11 mouse cellular contexts compared by ENCODE assay signal in genomic region chr11:79336722-79337267, GRCm38 (mm10). TPM values are rescaled to one million over a fixed set of nuclear protein-coding genes. Genes with fewer than 3 reads are reported as not detected.
DNase-seq lines count a peak whose midpoint lies in the region; ATAC-seq and TF ChIP-seq lines count a peak whose summit lies in the region.
"Had no signal": no experiment of that assay in that cellular context is flagged by ENCODE, and none has a peak within 500 bp of the region (broad histone marks: within the 10 kb centered on the region; RNA-seq: fewer than 3 reads in every experiment).

No protein-coding gene starts in this region.

- ATAC-seq in forebrain, postnatal 0 days = no peak
- ATAC-seq in forebrain, embryonic 12.5 days (ENCODE audit: low FRiP score) = no peak
- ATAC-seq in midbrain, postnatal 0 days (ENCODE audit: low FRiP score) = no peak
- no peak for ATAC-seq in lung, postnatal 0 days
- ATAC-seq in midbrain, embryonic 16.5 days = no peak

- no peaks in the 10 kb centered on the region for H3K4me1 ChIP-seq in forebrain, postnatal 0 days (ENCODE audit: insufficient read depth)
- peaks cover 20% of the 10 kb centered on the region for H3K4me1 ChIP-seq in forebrain, embryonic 12.5 days
- H3K4me1 ChIP-seq in midbrain, postnatal 0 days (ENCODE audit: insufficient read depth, low read length) = peaks cover 5% of the 10 kb centered on the region; the same call in 1 of the 2 replicates
- peaks cover 23% of the 10 kb centered on the region for H3K4me1 ChIP-seq in midbrain, embryonic 10.5 days
- 0 out of 2 replicates have a peak, but pooled peaks cover 3% of the 10 kb centered on the region for H3K4me1 ChIP-seq in lung, postnatal 0 days (ENCODE audit: insufficient read depth, low read depth, low read length)
- H3K4me1 ChIP-seq in midbrain, embryonic 16.5 days (ENCODE audit: control insufficient read depth, insufficient read depth, low read length) = peaks cover 12% of the 10 kb centered on the region

- DNase-seq in forebrain, postnatal 0 days = no peak
- DNase-seq in midbrain, postnatal 0 days (ENCODE audit: low spot score) = no peak
- DNase-seq in midbrain, embryonic 10.5 days (ENCODE audit: low spot score) = no peak
- DNase-seq in lung, postnatal 0 days (ENCODE audit: low spot score) = no peak
- peak; percentile 69 for DNase-seq in thymus, postnatal 4 days
- DNase-seq in Muller cell, postnatal 12 days (ENCODE audit: inconsistent ontology term) = no peak
- DNase-seq: gastrocnemius, postnatal 10 days had no signal

- H3K9ac ChIP-seq in forebrain, postnatal 0 days = no peak overlapping the region
- no peak overlapping the region for H3K9ac ChIP-seq in forebrain, embryonic 12.5 days
- no peak overlapping the region for H3K9ac ChIP-seq in midbrain, postnatal 0 days (replicated peaks; ENCODE audit: low read length, poor library complexity, severe bottlenecking)
- no peak overlapping the region for H3K9ac ChIP-seq in lung, postnatal 0 days (replicated peaks; ENCODE audit: low read depth)
- no peak overlapping the region for H3K9ac ChIP-seq in midbrain, embryonic 16.5 days (ENCODE audit: low read depth, low read length)
- H3K9ac ChIP-seq: liver, embryonic 15.5 days had no signal

- H3K27me3 ChIP-seq in forebrain, postnatal 0 days (ENCODE audit: insufficient read depth, low read length) = no peaks in the 10 kb centered on the region
- no peaks in the 10 kb centered on the region for H3K27me3 ChIP-seq in forebrain, embryonic 12.5 days
- H3K27me3 ChIP-seq in midbrain, postnatal 0 days (ENCODE audit: insufficient read depth, low read length) = no peaks in the 10 kb centered on the region
- H3K27me3 ChIP-seq in midbrain, embryonic 10.5 days (ENCODE audit: low read depth, poor library complexity, severe bottlenecking) = 0 out of 2 replicates have a peak, but pooled peaks cover 5% of the 10 kb centered on the region
- H3K27me3 ChIP-seq in lung, postnatal 0 days (replicated peaks; ENCODE audit: insufficient read depth, low read length) = no peaks in the 10 kb centered on the region
- no peaks in the 10 kb centered on the region for H3K27me3 ChIP-seq in midbrain, embryonic 16.5 days (ENCODE audit: control insufficient read depth, insufficient read depth, low read depth, low read length)
- H3K27me3 ChIP-seq: liver, embryonic 15.5 days had no signal

- no peak overlapping the region for H3K4me3 ChIP-seq in forebrain, postnatal 0 days (ENCODE audit: low read depth, low read length)
- no peak overlapping the region for H3K4me3 ChIP-seq in forebrain, embryonic 12.5 days (replicated peaks)
- H3K4me3 ChIP-seq in midbrain, postnatal 0 days (ENCODE audit: low read depth, low read length) = no peak overlapping the region
- no peak overlapping the region for H3K4me3 ChIP-seq in midbrain, embryonic 10.5 days
- no peak overlapping the region for H3K4me3 ChIP-seq in lung, postnatal 0 days (ENCODE audit: low read depth, low read length)
- no peak overlapping the region for H3K4me3 ChIP-seq in midbrain, embryonic 16.5 days (ENCODE audit: low read depth, low read length)
- H3K4me3 ChIP-seq: liver, embryonic 15.5 days had no signal

- peak; percentile 28; the same call in 1 of the 2 replicates for TF ChIP-seq CTCF in forebrain, postnatal 0 days (IDR thresholded peaks at IDR 0.05; ENCODE audit: low read depth)
- TF ChIP-seq CTCF in midbrain, postnatal 0 days (IDR thresholded peaks at IDR 0.05) = peak; percentile 48
- TF ChIP-seq CTCF in lung, postnatal 0 days (IDR thresholded peaks at IDR 0.05) = peak; percentile 57

- H3K4me2 ChIP-seq in forebrain, postnatal 0 days (ENCODE audit: low read depth) = no peak overlapping the region
- no peak overlapping the region for H3K4me2 ChIP-seq in forebrain, embryonic 12.5 days
- H3K4me2 ChIP-seq in midbrain, postnatal 0 days (ENCODE audit: low read depth, low read length, poor library complexity, severe bottlenecking) = no peak overlapping the region
- no peak overlapping the region for H3K4me2 ChIP-seq in lung, postnatal 0 days (replicated peaks; ENCODE audit: low read depth, low read length)
- H3K4me2 ChIP-seq in midbrain, embryonic 16.5 days (ENCODE audit: low read length) = no peak overlapping the region
- H3K4me2 ChIP-seq: liver, embryonic 15.5 days had no signal

- no peaks in the 10 kb centered on the region for H3K9me3 ChIP-seq in forebrain, postnatal 0 days (ENCODE audit: low read length)
- H3K9me3 ChIP-seq in forebrain, embryonic 12.5 days = no peaks in the 10 kb centered on the region
- H3K9me3 ChIP-seq in midbrain, postnatal 0 days (ENCODE audit: low read length) = no peaks in the 10 kb centered on the region
- H3K9me3 ChIP-seq in midbrain, embryonic 10.5 days (replicated peaks) = peaks cover 6% of the 10 kb centered on the region; the same call in 1 of the 2 replicates
- H3K9me3 ChIP-seq in lung, postnatal 0 days (ENCODE audit: low read length) = no peaks in the 10 kb centered on the region
- H3K9me3 ChIP-seq in midbrain, embryonic 16.5 days (replicated peaks; ENCODE audit: control insufficient read depth, low read length, poor library complexity, severe bottlenecking) = peaks cover 2% of the 10 kb centered on the region; the same call in 1 of the 2 replicates
- H3K9me3 ChIP-seq: liver, embryonic 15.5 days had no signal

- H3K36me3 ChIP-seq in forebrain, postnatal 0 days (ENCODE audit: insufficient read depth) = no peaks in the 10 kb centered on the region
- H3K36me3 ChIP-seq in forebrain, embryonic 12.5 days (replicated peaks) = no peaks in the 10 kb centered on the region
- H3K36me3 ChIP-seq in midbrain, postnatal 0 days (ENCODE audit: insufficient read depth, low read length) = no peaks in the 10 kb centered on the region
- peaks cover 3% of the 10 kb centered on the region; the same call in 1 of the 2 replicates for H3K36me3 ChIP-seq in midbrain, embryonic 10.5 days
- H3K36me3 ChIP-seq in lung, postnatal 0 days (ENCODE audit: insufficient read depth, low read length) = no peaks in the 10 kb centered on the region
- no peaks in the 10 kb centered on the region for H3K36me3 ChIP-seq in midbrain, embryonic 16.5 days (ENCODE audit: control insufficient read depth, insufficient read depth, low read length)
- H3K36me3 ChIP-seq: liver, embryonic 15.5 days had no signal

- WGBS in forebrain, postnatal 0 days = 92% methylated on average over 5 of the region's 5 CpGs
- WGBS in forebrain, embryonic 12.5 days = 90% methylated on average over 5 of the region's 5 CpGs
- 91% methylated on average over 5 of the region's 5 CpGs for WGBS in midbrain, postnatal 0 days
- 87% methylated on average over 5 of the region's 5 CpGs for WGBS in midbrain, embryonic 10.5 days
- 89% methylated on average over 5 of the region's 5 CpGs for WGBS in lung, postnatal 0 days
- WGBS in midbrain, embryonic 16.5 days = 92% methylated on average over 5 of the region's 5 CpGs

- TF ChIP-seq EP300 in lung, postnatal 0 days (IDR thresholded peaks at IDR 0.05) = no peak

- no peak overlapping the region for H3K27ac ChIP-seq in forebrain, postnatal 0 days (ENCODE audit: low read depth, low read length)
- H3K27ac ChIP-seq in forebrain, embryonic 12.5 days = no peak overlapping the region
- no peak overlapping the region for H3K27ac ChIP-seq in midbrain, postnatal 0 days (ENCODE audit: low read depth, low read length)
- H3K27ac ChIP-seq in midbrain, embryonic 10.5 days (replicated peaks) = no peak overlapping the region
- H3K27ac ChIP-seq in lung, postnatal 0 days (ENCODE audit: low read length) = no peak overlapping the region
- no peak overlapping the region for H3K27ac ChIP-seq in midbrain, embryonic 16.5 days (ENCODE audit: low read length)
- H3K27ac ChIP-seq: liver, embryonic 15.5 days had no signal

RNA-seq across cellular contexts. Expression of gene Nf1, which starts 2.7 kb away (rescaled TPM):
- 61.1 and 72.6 TPM in 2 replicates for total RNA-seq in forebrain, postnatal 0 days (2014; rRNA removed)
- polyA plus RNA-seq in forebrain, postnatal 0 days (2015; fragmentation: Nextera tagmentation; extraction: Ambion mirVana) = 4.3 and 5.5 TPM in 2 replicates
- 8.9 and 9.6 TPM in 2 replicates for polyA plus RNA-seq in forebrain, embryonic 12.5 days (2016; fragmentation: Nextera tagmentation; extraction: Ambion mirVana)
- 83.0 and 99.1 TPM in 2 replicates for total RNA-seq in midbrain, postnatal 0 days (2014; rRNA removed)
- 7.0 and 7.3 TPM in 2 replicates for polyA plus RNA-seq in midbrain, postnatal 0 days (2015; fragmentation: Nextera tagmentation; extraction: Ambion mirVana)
- polyA plus RNA-seq in midbrain, embryonic 10.5 days (2016; fragmentation: Nextera tagmentation; extraction: Ambion mirVana) = 6.6 and 6.7 TPM in 2 replicates
- polyA plus RNA-seq in lung, postnatal 0 days (2015; fragmentation: Nextera tagmentation; extraction: Ambion mirVana) = 7.2 and 7.5 TPM in 2 replicates
- polyA plus RNA-seq in midbrain, embryonic 16.5 days (2015; fragmentation: Nextera tagmentation; extraction: Ambion mirVana) = 4.7 and 5.8 TPM in 2 replicates

RNA-seq across cellular contexts. Expression of gene Gm9964, which starts 40.1 kb away (rescaled TPM):
- not detected in 2 replicates for total RNA-seq in forebrain, postnatal 0 days (2014; rRNA removed)
- not detected in 2 replicates for polyA plus RNA-seq in forebrain, postnatal 0 days (2015; fragmentation: Nextera tagmentation; extraction: Ambion mirVana)
- polyA plus RNA-seq in forebrain, embryonic 12.5 days (2016; fragmentation: Nextera tagmentation; extraction: Ambion mirVana) = not detected in 2 replicates
- not detected in 2 replicates for total RNA-seq in midbrain, postnatal 0 days (2014; rRNA removed)
- polyA plus RNA-seq in midbrain, postnatal 0 days (2015; fragmentation: Nextera tagmentation; extraction: Ambion mirVana) = 0.22 TPM in 1 of 2 replicates, not detected in the other
- not detected in 2 replicates for polyA plus RNA-seq in midbrain, embryonic 10.5 days (2016; fragmentation: Nextera tagmentation; extraction: Ambion mirVana)
- not detected in 2 replicates for polyA plus RNA-seq in lung, postnatal 0 days (2015; fragmentation: Nextera tagmentation; extraction: Ambion mirVana)
- not detected in 2 replicates for polyA plus RNA-seq in midbrain, embryonic 16.5 days (2015; fragmentation: Nextera tagmentation; extraction: Ambion mirVana)
- total RNA-seq: common myeloid progenitor, adult 5-6 weeks; gastrocnemius, postnatal 10 days had no signal
- polyA plus RNA-seq: liver, embryonic 15.5 days had no signal
